Mouse (Mus musculus) forebrain, embryonic 14.5 days (tissue): ENCODE data around the gene Aig1. TPM values are rescaled to one million over a fixed set of nuclear protein-coding genes. Genes with fewer than 3 reads are reported as not detected.
A peak's percentile ranks its signal among the peaks of the same experiment; 100 is the strongest.

Experiments used
- ATAC-seq: fragments of 200-750 bp; cut with Nextera tagmentation; 2 replicates; pipeline ENCODE4 v1.8.0; 2017; ENCODE audit warnings: mild to moderate bottlenecking, moderate library complexity
- DNase-seq: peaks from one replicate; pipeline ENCODE4 v3.0.0-alpha.2; 2015; ENCODE audit warnings: low spot score
- H3K27ac ChIP-seq: fragments of 300-500 bp; sonication (generic); 2 replicates; pipeline ENCODE4 v1.5.1; 2014; ENCODE audit warnings: low read depth, mild to moderate bottlenecking, control low read depth, low read length, moderate library complexity
- H3K27me3 ChIP-seq: fragments of 300-500 bp; sonication (generic); replicated peaks from 2 replicates; pipeline ENCODE4 v1.6.1; 2014; ENCODE audit warnings: low read length, control low read depth, mixed read lengths; ENCODE audit not compliant: control insufficient read depth, insufficient read depth
- H3K36me3 ChIP-seq: fragments of 300-500 bp; sonication (generic); 2 replicates; pipeline ENCODE4 v1.6.1; 2014; ENCODE audit warnings: low read length, control low read depth; ENCODE audit not compliant: control insufficient read depth, insufficient read depth
- H3K4me1 ChIP-seq: fragments of 300-500 bp; sonication (generic); 2 replicates; pipeline ENCODE4 v1.6.1; 2014; ENCODE audit warnings: antibody characterized with exemption, low read length, control low read depth; ENCODE audit not compliant: control insufficient read depth, insufficient read depth
- H3K4me2 ChIP-seq: fragments of 300-500 bp; sonication (generic); 2 replicates; pipeline ENCODE4 v1.6.1; 2014; ENCODE audit warnings: mild to moderate bottlenecking, control low read depth, low read length
- H3K4me3 ChIP-seq: fragments of 300-500 bp; sonication (generic); 2 replicates; pipeline ENCODE4 v1.5.1; 2014; ENCODE audit warnings: low read depth, low read length, control low read depth
- H3K9ac ChIP-seq: fragments of 300-500 bp; sonication (generic); 2 replicates; pipeline ENCODE4 v1.6.1; 2014; ENCODE audit warnings: mild to moderate bottlenecking, low read length, control low read depth, moderate library complexity
- H3K9me3 ChIP-seq: fragments of 300-500 bp; sonication (generic); replicated peaks from 2 replicates; pipeline ENCODE4 v1.6.1; 2016; ENCODE audit warnings: low read length, control low read depth, mixed read lengths; ENCODE audit not compliant: control insufficient read depth
- WGBS: fragments of 180-500 bp; shearing (Covaris S2); extraction: QIAGEN DNeasy Blood & Tissue Kit; methylation state at CpG from one replicate; pipeline ENCODE4 v1.1.7; 2014; 5-methylcytosine and 5-hydroxymethylcytosine counted together
- polyA plus RNA-seq: library from polyadenylated mRNA; unstranded; fragments of >200 nt; fragmentation: Nextera tagmentation; extraction: Ambion mirVana; gene quantifications from 2 replicates; pipeline ENCODE4 v1.2.1, GENCODE M21; 2014

Gene Aig1
- polyA plus RNA-seq, 1 experiment from 2014 or later, result 59.5 TPM

DNA sequence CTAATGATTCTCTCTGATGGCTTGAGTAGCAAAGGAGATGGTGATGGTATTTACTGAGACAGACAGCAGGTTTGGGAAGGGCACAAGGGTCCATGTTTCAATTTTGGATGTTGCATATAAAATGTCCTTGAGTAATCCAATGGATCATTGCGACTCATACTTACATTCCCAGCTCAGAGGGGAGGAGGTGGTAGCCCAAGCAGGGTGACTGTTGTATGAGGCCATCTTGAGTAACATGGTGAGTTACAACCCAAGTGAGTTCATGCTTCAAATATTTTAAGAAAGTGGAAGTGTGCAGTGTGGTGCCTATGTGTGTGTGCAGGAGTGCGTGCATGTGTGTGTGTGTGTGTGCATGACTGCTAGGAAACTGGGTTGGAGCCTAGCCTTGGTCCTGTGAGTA lies 93.4 kb downstream of the Aig1 start:
- 98% methylated on average over 2 of the region's 2 CpGs for WGBS
- ATAC-seq, result no peak
- H3K27ac ChIP-seq, result no peak overlapping the region
- H3K36me3 ChIP-seq, result no peaks in the 10 kb centered on the region
- no peak overlapping the region for H3K9ac ChIP-seq
- H3K27me3 ChIP-seq, result no peaks in the 10 kb centered on the region
- no peaks in the 10 kb centered on the region for H3K4me1 ChIP-seq
- H3K4me3 ChIP-seq, result no peak overlapping the region
- DNase-seq, result no peak
- no peaks in the 10 kb centered on the region for H3K9me3 ChIP-seq
- H3K4me2 ChIP-seq, result no peak overlapping the region

DNA sequence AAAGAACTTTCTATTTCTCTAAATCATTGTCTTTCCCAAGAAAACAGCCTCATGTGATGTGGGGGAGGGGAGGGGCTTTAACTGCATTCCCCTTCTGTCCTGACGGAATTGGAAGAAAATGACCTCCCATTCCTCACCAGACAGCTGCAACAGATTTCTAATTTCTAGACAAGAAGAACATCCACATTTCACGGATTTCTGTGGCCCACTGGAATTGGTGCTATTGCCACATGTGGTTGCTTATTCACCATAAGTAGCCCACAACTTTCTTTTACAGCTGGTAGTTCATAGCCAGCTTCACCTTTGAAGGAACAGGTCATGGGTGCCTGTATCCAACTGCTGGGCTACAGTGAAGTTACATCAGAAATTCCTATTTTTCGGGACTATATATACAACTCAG lies 93.9 kb downstream of the Aig1 start:
- H3K9ac ChIP-seq, result no peak overlapping the region
- H3K4me3 ChIP-seq, result no peak overlapping the region
- ATAC-seq (no peak), DNase-seq (no peak)
- WGBS, result 92% methylated on average over 3 of the region's 3 CpGs
- no peak overlapping the region for H3K27ac ChIP-seq
- H3K4me1 ChIP-seq, result no peaks in the 10 kb centered on the region
- H3K4me2 ChIP-seq, result no peak overlapping the region
- no peaks in the 10 kb centered on the region for H3K36me3 ChIP-seq
- H3K9me3 ChIP-seq, result no peaks in the 10 kb centered on the region
- no peaks in the 10 kb centered on the region for H3K27me3 ChIP-seq

DNA sequence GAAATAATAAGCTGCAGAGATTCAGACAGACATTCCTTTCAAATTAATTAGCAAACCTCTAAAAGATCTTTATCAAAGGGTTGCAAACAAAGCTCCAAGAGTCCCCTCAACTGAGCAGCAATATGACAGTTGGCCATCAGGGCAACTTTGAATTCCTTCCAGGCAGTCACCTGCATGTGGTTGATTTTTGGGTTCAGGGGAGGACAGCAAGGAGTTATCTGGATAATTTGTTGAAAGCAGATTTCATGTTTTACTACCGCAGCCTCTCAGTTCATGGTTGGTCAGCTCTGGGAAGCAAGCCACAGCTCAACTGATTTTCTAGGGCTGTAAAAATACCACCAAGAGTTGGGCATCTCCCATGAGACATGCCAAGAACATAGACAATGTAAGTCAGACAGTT lies 98.1 kb downstream of the Aig1 start:
- Histone ChIP-seq H3K4me1 (no peaks in the 10 kb centered on the region), H3K36me3 (no peaks in the 10 kb centered on the region), H3K4me2 (no peak overlapping the region), H3K4me3 (no peak overlapping the region), H3K9ac (no peak overlapping the region), H3K9me3 (no peaks in the 10 kb centered on the region), H3K27ac (no peak overlapping the region), H3K27me3 (no peaks in the 10 kb centered on the region)
- DNase-seq (no peak), ATAC-seq (no peak)
- WGBS, result 95% methylated on average over 1 of the region's 1 CpGs

DNA sequence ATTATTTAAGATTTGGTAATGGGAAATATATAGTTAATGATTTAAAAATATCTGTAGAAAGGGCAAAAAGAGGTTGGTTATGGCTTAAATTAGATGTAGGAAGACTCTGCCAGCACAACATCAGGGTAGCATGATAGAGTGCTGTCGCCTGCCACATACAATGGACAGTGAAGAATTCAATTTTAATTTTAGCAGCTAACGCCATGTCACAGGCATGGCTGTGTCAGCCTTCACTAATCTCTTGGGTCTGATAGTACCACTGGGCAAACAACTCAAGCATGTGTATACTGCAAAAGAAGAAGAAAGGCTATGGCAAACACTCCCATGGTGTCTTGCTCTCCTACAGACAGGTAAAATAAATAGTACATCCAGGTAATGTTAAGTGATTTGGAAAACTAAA lies 99.0 kb downstream of the Aig1 start:
- DNase-seq (no peak), ATAC-seq (no peak)
- Histone ChIP-seq H3K4me3 (no peak overlapping the region), H3K4me2 (no peak overlapping the region), H3K9me3 (no peaks in the 10 kb centered on the region), H3K27me3 (no peaks in the 10 kb centered on the region), H3K36me3 (no peaks in the 10 kb centered on the region), H3K4me1 (no peaks in the 10 kb centered on the region), H3K9ac (no peak overlapping the region), H3K27ac (no peak overlapping the region)
- WGBS, result 92% methylated on average over 2 of the region's 2 CpGs

DNA sequence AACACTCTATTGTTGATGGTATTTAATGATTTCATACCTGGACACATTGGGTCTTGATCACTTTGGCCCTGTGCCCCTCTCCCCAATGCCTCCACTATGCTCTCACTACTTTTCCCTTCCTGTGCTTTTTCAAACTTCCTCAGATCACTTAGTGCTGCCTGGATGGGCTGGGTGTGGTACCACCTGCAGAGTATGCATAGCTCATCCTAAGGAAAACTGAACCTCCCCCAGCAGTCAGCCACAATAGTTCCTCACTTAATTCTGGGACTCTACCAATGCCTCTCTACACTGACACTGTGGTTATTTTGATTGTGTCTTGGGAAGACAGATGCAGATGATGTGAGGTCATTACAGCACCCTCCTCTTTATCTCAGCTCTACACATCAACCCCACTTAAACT lies 99.9 kb downstream of the Aig1 start:
- no peak overlapping the region for H3K9ac ChIP-seq
- no peak overlapping the region for H3K27ac ChIP-seq
- ATAC-seq (no peak), DNase-seq (no peak)
- H3K4me3 ChIP-seq, result no peak overlapping the region
- H3K27me3 ChIP-seq, result no peaks in the 10 kb centered on the region
- no peaks in the 10 kb centered on the region for H3K4me1 ChIP-seq
- H3K36me3 ChIP-seq, result no peaks in the 10 kb centered on the region
- no peak overlapping the region for H3K4me2 ChIP-seq
- H3K9me3 ChIP-seq, result no peaks in the 10 kb centered on the region

DNA sequence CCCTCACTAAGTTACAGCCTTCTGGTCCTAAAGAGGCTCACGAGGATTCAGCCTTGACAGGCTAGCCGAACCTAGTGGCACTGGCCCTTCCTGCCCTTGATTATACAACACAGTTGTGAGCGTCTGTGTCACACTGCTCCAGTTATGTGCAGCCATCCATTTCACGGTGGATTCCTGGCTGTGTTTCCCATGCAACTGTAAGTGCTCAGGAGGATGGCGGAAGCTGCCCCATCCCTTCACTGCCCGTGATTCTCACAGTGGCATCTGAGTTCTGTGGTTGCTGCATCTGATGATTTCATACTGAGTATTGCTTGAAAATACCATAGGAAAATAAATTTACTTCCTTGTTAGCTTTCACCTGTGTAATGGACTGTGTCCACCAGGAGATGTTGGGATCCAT lies 101.7 kb downstream of the Aig1 start:
- H3K9ac ChIP-seq, result no peak overlapping the region
- H3K9me3 ChIP-seq, result no peaks in the 10 kb centered on the region
- no peak overlapping the region for H3K4me3 ChIP-seq
- no peak overlapping the region for H3K27ac ChIP-seq
- no peaks in the 10 kb centered on the region for H3K36me3 ChIP-seq
- DNase-seq (no peak), ATAC-seq (no peak)
- H3K4me2 ChIP-seq, result no peak overlapping the region
- H3K4me1 ChIP-seq, result no peaks in the 10 kb centered on the region
- 89% methylated on average over 6 of the region's 6 CpGs for WGBS
- H3K27me3 ChIP-seq, result no peaks in the 10 kb centered on the region

DNA sequence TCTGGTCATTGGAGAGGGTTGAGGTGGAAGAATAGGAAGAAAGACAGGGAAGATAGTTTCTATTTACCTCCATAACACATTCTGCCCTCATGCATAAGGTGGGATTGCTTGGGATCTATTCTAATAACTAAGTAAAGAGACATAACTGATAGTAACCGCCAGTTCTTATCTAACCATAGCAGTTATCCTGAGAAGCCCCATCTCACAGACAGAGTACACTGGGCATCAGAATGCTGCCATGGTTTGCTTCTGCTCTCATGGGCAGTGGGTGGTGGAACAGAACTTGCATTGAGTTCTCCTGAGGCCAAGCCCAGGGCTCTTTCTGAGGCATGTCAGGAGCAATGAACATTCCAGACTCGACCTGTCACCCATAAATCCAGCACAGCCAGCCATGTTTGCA lies 105.6 kb downstream of the Aig1 start:
- 87% methylated on average over 2 of the region's 2 CpGs for whole genome bisulfite sequencing
- no peak for DNase-seq
- Histone ChIP-seq H3K36me3 (no peaks in the 10 kb centered on the region), H3K9me3 (no peaks in the 10 kb centered on the region), H3K4me3 (no peak overlapping the region), H3K4me2 (no peak overlapping the region), H3K9ac (no peak overlapping the region), H3K27ac (no peak overlapping the region), H3K27me3 (no peaks in the 10 kb centered on the region), H3K4me1 (no peaks in the 10 kb centered on the region)
- no peak for ATAC-seq

DNA sequence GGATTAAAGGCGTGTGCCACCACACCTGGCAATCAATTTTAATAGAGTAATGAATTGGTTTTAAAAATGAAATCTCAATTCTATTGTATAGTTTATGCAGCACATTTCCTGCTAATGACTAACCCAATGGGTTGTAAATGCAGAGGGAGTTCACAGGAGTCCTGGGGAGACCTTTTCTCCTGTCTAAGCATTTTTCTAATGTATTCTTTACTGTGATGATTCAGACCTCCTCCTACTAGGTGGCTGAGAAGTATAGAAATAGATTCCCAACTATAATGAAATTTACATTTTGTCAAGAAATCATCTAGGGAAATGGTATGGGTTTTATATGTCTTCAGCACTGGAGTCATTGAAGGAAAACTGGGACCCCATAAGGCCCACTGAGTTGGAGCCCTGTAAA lies 114.1 kb downstream of the Aig1 start:
- DNase-seq (no peak), ATAC-seq (no peak)
- Histone ChIP-seq H3K4me1 (0 out of 2 replicates have a peak, but pooled peaks cover 3% of the 10 kb centered on the region), H3K4me2 (no peak overlapping the region), H3K9me3 (no peaks in the 10 kb centered on the region), H3K9ac (no peak overlapping the region), H3K4me3 (no peak overlapping the region), H3K36me3 (no peaks in the 10 kb centered on the region), H3K27ac (no peak overlapping the region), H3K27me3 (no peaks in the 10 kb centered on the region)
- WGBS, result 97% methylated on average over 1 of the region's 1 CpGs

DNA sequence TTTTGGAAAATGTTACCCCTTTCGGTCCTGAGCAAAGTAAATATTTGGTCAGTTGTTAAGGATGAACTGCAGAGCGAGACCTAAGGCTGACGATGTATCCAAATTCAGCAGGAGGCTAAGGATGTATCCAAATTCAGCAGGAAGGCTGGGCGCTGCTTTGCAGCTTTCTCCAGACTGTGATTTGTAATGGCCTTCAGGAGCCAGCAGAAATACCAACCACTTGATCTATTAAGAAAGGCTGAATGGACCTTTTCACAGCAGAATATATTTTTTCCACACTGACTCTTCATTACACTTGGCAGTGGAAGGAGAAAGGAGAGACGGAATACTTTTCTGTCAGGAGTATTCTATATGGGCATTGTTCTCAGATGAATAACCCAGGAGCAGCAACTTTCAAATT lies 115.0 kb downstream of the Aig1 start:
- H3K36me3 ChIP-seq, result no peaks in the 10 kb centered on the region
- WGBS, result 60% methylated on average over 5 of the region's 5 CpGs
- no peak overlapping the region for H3K4me2 ChIP-seq
- H3K4me3 ChIP-seq, result no peak overlapping the region
- no peak overlapping the region for H3K9ac ChIP-seq
- ATAC-seq (no peak; the same call in 1 of the 2 replicates), DNase-seq (peak; percentile 13)
- no peak overlapping the region for H3K27ac ChIP-seq
- no peaks in the 10 kb centered on the region for H3K27me3 ChIP-seq
- 0 out of 2 replicates have a peak, but pooled peaks cover 3% of the 10 kb centered on the region for H3K4me1 ChIP-seq
- H3K9me3 ChIP-seq, result no peaks in the 10 kb centered on the region
